Comparison of ENCODE assay signal across 22 mouse cellular contexts in the genomic region with DNA sequence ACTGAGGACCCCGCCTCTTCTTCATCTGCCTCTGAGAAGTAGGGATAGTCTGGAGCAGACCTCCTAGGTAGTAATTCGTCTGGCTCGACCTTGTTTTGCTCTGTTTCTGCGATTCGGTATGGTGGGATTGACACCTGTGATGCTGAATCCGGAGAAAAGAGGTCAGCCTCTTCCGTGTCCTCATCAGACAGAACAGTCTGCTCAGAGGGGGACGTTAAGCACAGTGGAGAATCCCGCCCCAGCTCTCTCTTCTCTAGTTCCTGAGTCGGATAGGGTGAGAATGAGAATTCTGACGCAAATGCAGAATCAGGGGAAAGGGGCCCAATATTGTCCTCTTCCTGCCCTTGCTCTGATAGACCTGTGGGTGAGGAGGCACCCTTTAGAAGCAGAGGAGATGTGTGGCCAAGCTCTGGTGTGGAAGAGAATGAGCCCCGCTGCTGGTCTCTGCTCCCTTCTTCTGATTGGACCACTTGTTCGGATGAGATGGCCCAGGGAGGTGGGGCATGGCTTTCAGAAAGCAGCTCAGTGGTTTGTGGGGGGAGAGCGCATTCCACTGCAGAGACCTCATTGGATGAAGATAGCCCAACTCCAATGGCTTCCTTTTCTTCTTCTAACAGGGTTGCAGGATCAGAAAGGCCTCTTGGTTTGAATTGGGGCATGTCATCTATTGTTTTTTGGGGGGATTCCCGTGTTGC. TPM values are rescaled to one million over a fixed set of nuclear protein-coding genes. Genes with fewer than 3 reads are reported as not detected.
DNase-seq lines count a peak whose midpoint lies in the region; ATAC-seq and TF ChIP-seq lines count a peak whose summit lies in the region.
"Had no signal": no experiment of that assay in that cellular context is flagged by ENCODE, and none has a peak within 500 bp of the region (broad histone marks: within the 10 kb centered on the region; RNA-seq: fewer than 3 reads in every experiment).

No protein-coding gene starts in this region.

- H3K4me3 ChIP-seq in left cerebral cortex, adult 2 months, result no peak overlapping the region
- H3K4me3 ChIP-seq: embryonic facial prominence, embryonic 15.5 days; forebrain, embryonic 10.5 days; heart, embryonic 10.5 days; hindbrain, embryonic 13.5 days; midbrain, embryonic 15.5 days had no signal

- H3K27ac ChIP-seq in left cerebral cortex, adult 2 months, result peak overlapping the region; percentile 75
- H3K27ac ChIP-seq: embryonic facial prominence, embryonic 15.5 days; forebrain, embryonic 10.5 days; heart, embryonic 10.5 days; hindbrain, embryonic 13.5 days; macrophage; midbrain, embryonic 15.5 days had no signal

- peak; percentile 53 for ATAC-seq in inflammation-experienced regulatory T-cells, adult 6 months
- ATAC-seq: intestine, postnatal 0 days; midbrain, embryonic 15.5 days had no signal

- no peak for TF ChIP-seq CTCF in left cerebral cortex, adult 2 months (IDR thresholded peaks at IDR 0.05)

- no peak for DNase-seq in left cerebral cortex, adult 2 months (ENCODE audit: extremely low spot score in 1 of 2, low spot score in 2 of 2)
- DNase-seq in left cerebral cortex, adult 11 months (ENCODE audit: low spot score), result no peak
- DNase-seq in CD4-positive, CD25-positive, alpha-beta regulatory T cell, adult 2 months (ENCODE audit: low read depth, low spot score), result peak; percentile 73
- peak; percentile 45 for DNase-seq in thymus, postnatal 14 days
- DNase-seq in kidney, adult 9 months, result no peak
- no peak for DNase-seq in lung, postnatal 25 days (ENCODE audit: low spot score)
- no peak for DNase-seq in urinary bladder, postnatal 25 days (ENCODE audit: low spot score)
- DNase-seq: adrenal gland, adult 2 months; embryo, embryonic 11 days; gastrocnemius, postnatal 10 days; heart, postnatal 10 days; kidney, postnatal 10 days; liver; lung, embryonic 14.5 days had no signal

- intact Hi-C loops in left cerebral cortex, adult 2 months (cut with DNase I), result no loop called here

RNA-seq across cellular contexts. Expression of gene Cmya5, which starts 49.3 kb away (rescaled TPM):
- 1 to 10 TPM; 5.4 to 6.0 TPM for total RNA-seq in left cerebral cortex, adult 2 months (2021)
- polyA plus RNA-seq in inflammation-experienced regulatory T-cells, adult 6 months (2017; shearing (Covaris generic)), result under 1 TPM; 0.18 to 0.74 (median 0.63) TPM

Comparison
In these comparisons a context has a peak if more than half of its experiments do, and no peak if none do; other contexts are left out.
1. DNase-seq: peak in CD4-positive, CD25-positive, alpha-beta regulatory T cell, adult 2 months (single experiment) and thymus, postnatal 14 days (single experiment); none in left cerebral cortex, adult 2 months (0 of 2), left cerebral cortex, adult 11 months (single experiment), kidney, adult 9 months (single experiment), lung, postnatal 25 days (single experiment) and urinary bladder, postnatal 25 days (single experiment).